Mouse (Mus musculus): ENCODE results near the gene Tdgf1. TPM values are rescaled to one million over a fixed set of nuclear protein-coding genes. Genes with fewer than 3 reads are reported as not detected.

Tdgf1 gene
- polyA plus RNA-seq, 1 experiment: not detected

DNA sequence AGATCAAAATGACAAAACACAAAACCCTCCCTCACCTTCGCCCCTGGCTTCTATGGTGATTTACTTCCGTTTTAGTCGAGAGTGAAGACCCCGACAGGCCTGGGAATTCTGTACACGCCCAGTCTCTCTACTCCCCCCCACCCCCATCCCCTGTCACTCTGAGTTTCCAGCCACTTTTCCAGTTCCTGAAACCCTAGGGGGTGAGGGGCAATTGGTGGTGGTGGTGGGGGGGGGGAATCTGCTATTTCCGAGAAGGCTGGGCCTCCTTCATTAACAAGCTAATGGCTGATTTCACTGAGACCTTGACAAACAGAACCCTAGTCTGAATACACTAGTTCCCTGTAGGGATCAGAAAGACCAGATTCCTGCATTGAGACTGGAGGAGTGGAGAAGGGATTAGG is 1.3 kb upstream of the Tdgf1 start:
- TF ChIP-seq POLR2A (IDR thresholded peaks at IDR 0.05; ENCODE audit: low read depth, low read length) (no peak), CTCF (IDR thresholded peaks at IDR 0.05; ENCODE audit: borderline replicate concordance, insufficient read depth, low read length) (no peak)
- H3K4me3 ChIP-seq (ENCODE audit: insufficient read depth, low read length): no peak overlapping the region
- H3K27ac ChIP-seq (ENCODE audit: insufficient read depth, low read length): no peak overlapping the region
- no peaks in the 10 kb centered on the region for H3K4me1 ChIP-seq (ENCODE audit: control insufficient read depth, insufficient read depth, low read length)

DNA sequence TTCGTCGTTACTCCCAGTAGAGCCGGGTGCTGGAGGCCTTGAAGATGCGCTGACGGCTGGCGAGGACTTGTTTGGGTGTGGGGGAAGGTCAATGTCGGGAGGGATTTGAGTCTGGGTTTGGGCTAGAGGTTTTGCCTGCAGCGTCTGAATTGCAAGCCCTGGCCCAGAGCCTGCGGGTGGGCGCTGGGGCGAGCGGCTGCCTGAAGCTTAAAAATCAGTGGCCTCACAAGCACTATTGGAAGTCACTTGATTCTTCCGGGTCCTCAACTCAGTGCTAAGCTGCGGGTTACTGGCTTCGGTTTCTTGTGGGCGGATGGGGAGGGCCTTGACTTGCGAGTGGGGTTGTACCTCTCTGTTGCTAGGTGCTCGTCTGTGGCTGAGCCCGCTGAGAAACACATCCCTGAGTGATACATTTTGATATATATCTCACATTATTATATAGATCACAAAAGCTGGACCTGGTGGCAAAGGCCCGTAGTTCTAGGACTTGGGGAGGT is 638 bp upstream of the Tdgf1 start:
- Histone ChIP-seq H3K27ac (ENCODE audit: insufficient read depth, low read length) (no peak overlapping the region), H3K4me1 (ENCODE audit: control insufficient read depth, insufficient read depth, low read length) (no peaks in the 10 kb centered on the region), H3K4me3 (ENCODE audit: insufficient read depth, low read length) (no peak overlapping the region)
- TF ChIP-seq CTCF (IDR thresholded peaks at IDR 0.05; ENCODE audit: borderline replicate concordance, insufficient read depth, low read length) (no peak), POLR2A (IDR thresholded peaks at IDR 0.05; ENCODE audit: low read depth, low read length) (no peak)

DNA sequence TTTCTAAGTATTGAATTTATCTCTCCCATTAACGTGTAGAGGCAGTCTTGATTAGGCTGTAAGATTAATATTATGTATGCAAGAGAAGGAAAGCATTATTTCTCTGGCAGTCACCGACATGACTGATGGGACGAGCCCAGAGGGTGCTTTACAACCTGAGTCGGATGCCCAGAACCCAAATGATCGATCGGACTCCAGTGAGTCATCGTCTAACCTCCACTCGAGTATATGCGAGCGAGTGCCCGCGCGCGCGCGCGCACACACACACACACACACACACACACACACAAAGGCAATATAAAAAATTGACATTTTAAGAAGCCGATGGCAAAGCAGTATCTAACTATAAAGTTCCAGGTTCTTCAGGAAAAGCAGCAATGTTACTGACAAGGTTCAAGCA is 615 bp downstream of the Tdgf1 start:
- Histone ChIP-seq H3K4me3 (ENCODE audit: insufficient read depth, low read length) (no peak overlapping the region), H3K4me1 (ENCODE audit: control insufficient read depth, insufficient read depth, low read length) (no peaks in the 10 kb centered on the region), H3K27ac (ENCODE audit: insufficient read depth, low read length) (no peak overlapping the region)
- no peak for TF ChIP-seq POLR2A (IDR thresholded peaks at IDR 0.05; ENCODE audit: low read depth, low read length)
- no peak for TF ChIP-seq CTCF (IDR thresholded peaks at IDR 0.05; ENCODE audit: borderline replicate concordance, insufficient read depth, low read length)

DNA sequence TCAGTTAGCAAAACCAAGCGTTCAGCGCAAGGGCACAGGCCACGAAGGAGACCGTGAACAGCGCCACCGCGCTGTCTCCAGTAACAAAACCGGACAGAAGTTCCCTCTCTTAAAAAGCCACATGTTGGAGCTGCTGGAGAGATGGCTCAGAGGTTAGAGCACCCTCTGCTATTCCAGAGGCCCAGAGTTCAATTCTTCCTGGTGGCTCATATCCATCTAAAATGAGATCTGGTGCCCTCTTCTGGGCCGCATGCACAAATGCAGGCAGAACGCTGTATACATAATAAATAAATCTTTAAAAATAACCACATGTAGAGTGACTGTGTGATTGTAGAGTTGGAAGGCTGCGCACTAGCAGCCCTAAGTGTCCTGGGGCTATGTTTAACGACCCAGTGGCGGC is 1.7 kb downstream of the Tdgf1 start:
- H3K4me1 ChIP-seq (ENCODE audit: control insufficient read depth, insufficient read depth, low read length): no peaks in the 10 kb centered on the region
- no peak overlapping the region for H3K4me3 ChIP-seq (ENCODE audit: insufficient read depth, low read length)
- H3K27ac ChIP-seq (ENCODE audit: insufficient read depth, low read length): no peak overlapping the region
- no peak for TF ChIP-seq POLR2A (IDR thresholded peaks at IDR 0.05; ENCODE audit: low read depth, low read length)
- no peak for TF ChIP-seq CTCF (IDR thresholded peaks at IDR 0.05; ENCODE audit: borderline replicate concordance, insufficient read depth, low read length)

DNA sequence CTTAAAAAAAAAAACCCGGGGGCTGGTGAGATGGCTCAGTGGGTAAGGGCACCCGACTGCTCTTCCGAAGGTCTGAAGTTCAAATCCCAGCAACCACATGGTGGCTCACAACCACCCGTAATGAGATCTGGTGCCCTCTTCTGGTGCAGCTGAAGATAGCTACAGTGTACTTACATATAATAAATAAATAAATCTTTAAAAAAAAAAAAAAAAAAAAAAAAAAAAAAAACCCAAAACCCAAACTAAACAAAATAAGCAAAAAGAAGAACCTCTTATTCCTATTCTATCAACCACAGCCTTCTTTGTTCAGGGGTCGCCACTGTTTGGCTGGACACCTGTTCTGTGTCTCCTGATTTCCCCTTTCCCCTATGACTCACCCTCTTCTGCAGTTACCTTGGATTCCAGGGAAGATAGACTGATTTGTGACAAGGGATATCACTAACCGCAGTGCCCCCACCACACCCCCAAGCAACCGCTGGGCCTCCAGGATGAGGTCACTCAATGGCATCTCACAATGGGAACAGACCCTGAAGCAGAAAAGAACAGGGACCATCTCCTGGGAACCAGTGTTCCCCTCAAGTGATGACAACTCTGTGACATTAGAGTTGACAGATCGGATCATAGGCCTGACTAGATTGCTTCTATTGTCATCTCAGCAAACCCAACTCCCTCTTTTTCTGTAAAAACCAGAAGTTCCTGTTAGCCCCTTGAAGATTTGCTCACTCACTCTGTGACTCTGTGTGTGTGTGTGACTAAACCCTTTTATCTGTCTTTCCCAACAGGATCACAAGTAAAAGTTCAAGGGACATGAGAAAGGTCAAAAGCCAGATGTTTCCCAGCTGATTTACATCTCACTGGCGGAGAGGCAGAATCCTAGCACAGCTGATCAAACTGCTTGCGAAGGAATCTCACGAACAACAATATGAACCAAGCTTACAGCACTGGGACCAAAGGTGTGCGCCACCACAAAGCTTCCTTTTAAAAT is 8.2 kb downstream of the Tdgf1 start:
- Histone ChIP-seq H3K4me1 (ENCODE audit: control insufficient read depth, insufficient read depth, low read length) (no peaks in the 10 kb centered on the region), H3K4me3 (ENCODE audit: insufficient read depth, low read length) (no peak overlapping the region), H3K27ac (ENCODE audit: insufficient read depth, low read length) (no peak overlapping the region)
- TF ChIP-seq POLR2A (IDR thresholded peaks at IDR 0.05; ENCODE audit: low read depth, low read length) (no peak), CTCF (IDR thresholded peaks at IDR 0.05; ENCODE audit: borderline replicate concordance, insufficient read depth, low read length) (no peak)

DNA sequence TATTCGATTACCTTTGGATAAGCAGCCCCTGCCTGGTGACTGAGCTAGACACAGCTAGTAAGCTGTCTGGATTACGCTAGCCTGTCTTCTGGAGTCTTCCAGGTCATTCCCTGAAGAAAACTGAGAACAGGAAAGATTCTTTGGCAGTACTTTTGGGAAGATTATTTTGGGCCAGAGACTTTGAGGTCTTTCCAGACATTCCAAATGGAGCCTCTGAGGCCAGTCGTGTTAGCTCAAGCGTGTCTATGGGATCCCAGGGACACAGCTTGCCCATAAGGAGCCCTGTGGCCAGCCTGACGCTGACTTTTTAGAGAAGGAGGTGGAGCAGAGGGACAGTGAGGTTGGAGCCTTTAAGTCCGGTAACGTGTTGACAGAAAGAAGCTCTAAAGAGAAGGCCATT is 10.0 kb downstream of the Tdgf1 start:
- TF ChIP-seq POLR2A (IDR thresholded peaks at IDR 0.05; ENCODE audit: low read depth, low read length) (no peak), CTCF (IDR thresholded peaks at IDR 0.05; ENCODE audit: borderline replicate concordance, insufficient read depth, low read length) (no peak)
- Histone ChIP-seq H3K4me1 (ENCODE audit: control insufficient read depth, insufficient read depth, low read length) (no peaks in the 10 kb centered on the region), H3K4me3 (ENCODE audit: insufficient read depth, low read length) (no peak overlapping the region), H3K27ac (ENCODE audit: insufficient read depth, low read length) (no peak overlapping the region)

DNA sequence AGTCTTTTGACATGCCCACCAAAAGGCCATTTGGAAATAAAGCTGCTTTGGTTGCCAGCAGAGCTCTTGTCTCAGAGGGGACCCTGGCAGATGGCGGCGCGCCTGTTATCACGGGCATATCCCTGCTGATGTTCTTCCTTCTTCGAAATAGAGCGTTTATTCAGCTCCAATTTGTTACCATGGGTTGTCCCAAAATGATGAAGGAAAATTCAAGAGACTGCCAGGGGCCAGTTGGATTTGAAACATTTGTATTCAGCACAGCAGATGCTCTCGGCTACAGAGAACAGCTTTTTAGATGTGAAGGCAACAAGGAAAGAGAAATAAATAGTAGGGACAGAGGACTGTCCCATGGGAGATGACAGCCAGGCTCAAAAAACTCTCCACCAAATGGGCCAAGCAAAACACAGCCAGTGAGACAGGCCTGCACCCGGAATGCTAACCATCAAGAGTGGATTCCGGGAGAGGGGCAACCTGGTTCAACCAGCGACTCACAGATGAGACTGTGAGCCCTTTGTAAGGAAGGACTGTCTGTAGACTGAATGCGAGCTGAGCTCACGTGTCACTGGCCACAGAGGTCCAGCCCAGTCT is 12.0 kb downstream of the Tdgf1 start:
- H3K27ac ChIP-seq (ENCODE audit: insufficient read depth, low read length): no peak overlapping the region
- no peak overlapping the region for H3K4me3 ChIP-seq (ENCODE audit: insufficient read depth, low read length)
- no peaks in the 10 kb centered on the region for H3K4me1 ChIP-seq (ENCODE audit: control insufficient read depth, insufficient read depth, low read length)
- TF ChIP-seq CTCF (IDR thresholded peaks at IDR 0.05; ENCODE audit: borderline replicate concordance, insufficient read depth, low read length) (no peak), POLR2A (IDR thresholded peaks at IDR 0.05; ENCODE audit: low read depth, low read length) (no peak)

DNA sequence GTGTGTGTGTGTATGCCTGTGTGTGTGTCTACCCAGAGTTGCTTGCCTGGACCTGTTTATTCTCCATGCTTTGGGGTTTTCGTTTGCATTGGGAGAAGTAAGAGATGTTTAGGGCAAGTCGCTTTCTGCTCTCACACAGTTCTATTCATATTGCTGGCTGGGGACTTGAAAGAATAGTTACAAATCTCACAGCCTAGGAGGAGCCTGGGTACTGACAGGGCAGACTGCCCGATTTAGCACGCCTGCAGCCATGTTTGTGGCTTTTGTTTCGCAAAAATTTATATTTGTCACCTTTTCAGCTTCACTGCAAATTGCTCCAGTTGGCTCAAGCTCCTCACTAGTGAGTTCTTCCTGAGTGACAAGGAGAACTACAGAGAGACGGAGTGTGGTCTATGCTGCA is 14.4 kb downstream of the Tdgf1 start:
- no peak overlapping the region for H3K4me3 ChIP-seq (ENCODE audit: insufficient read depth, low read length)

DNA sequence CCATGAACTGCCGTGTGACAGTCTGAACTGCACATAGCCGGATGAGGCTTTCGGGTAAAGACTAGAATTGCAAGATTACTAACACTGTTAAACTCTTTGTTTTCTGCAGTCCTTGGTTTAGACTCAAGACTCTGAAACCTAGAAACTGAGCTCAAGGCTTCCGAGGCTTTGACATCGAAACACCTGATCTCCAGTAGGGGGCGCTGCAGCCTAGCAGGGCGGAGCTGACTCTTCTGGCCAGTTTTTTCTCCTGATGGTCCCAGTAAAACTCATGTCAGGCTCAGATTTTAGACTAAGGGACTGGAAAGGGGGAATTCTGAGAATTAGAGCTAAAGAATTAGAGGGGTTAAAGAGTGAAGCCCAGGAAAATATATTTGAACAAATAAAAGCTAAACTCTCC is 23.2 kb downstream of the Tdgf1 start:
- Histone ChIP-seq H3K4me3 (ENCODE audit: insufficient read depth, low read length) (no peak overlapping the region), H3K27ac (ENCODE audit: insufficient read depth, low read length) (no peak overlapping the region), H3K4me1 (ENCODE audit: control insufficient read depth, insufficient read depth, low read length) (no peaks in the 10 kb centered on the region)
- peak; percentile 80 for TF ChIP-seq CTCF (IDR thresholded peaks at IDR 0.05; ENCODE audit: borderline replicate concordance, insufficient read depth, low read length)
- no peak for TF ChIP-seq POLR2A (IDR thresholded peaks at IDR 0.05; ENCODE audit: low read depth, low read length)

More for the DNA sequence above, 14.4 kb downstream of the Tdgf1 start:
- H3K27ac ChIP-seq (ENCODE audit: insufficient read depth, low read length): no peak overlapping the region
- no peaks in the 10 kb centered on the region for H3K4me1 ChIP-seq (ENCODE audit: control insufficient read depth, insufficient read depth, low read length)
- TF ChIP-seq CTCF (IDR thresholded peaks at IDR 0.05; ENCODE audit: borderline replicate concordance, insufficient read depth, low read length): no peak
- no peak for TF ChIP-seq POLR2A (IDR thresholded peaks at IDR 0.05; ENCODE audit: low read depth, low read length)

Data from embryonic fibroblast, embryonic 13.5 days (primary cell).